Comparison of ENCODE assay signal across 14 mouse cellular contexts in the genomic region with DNA sequence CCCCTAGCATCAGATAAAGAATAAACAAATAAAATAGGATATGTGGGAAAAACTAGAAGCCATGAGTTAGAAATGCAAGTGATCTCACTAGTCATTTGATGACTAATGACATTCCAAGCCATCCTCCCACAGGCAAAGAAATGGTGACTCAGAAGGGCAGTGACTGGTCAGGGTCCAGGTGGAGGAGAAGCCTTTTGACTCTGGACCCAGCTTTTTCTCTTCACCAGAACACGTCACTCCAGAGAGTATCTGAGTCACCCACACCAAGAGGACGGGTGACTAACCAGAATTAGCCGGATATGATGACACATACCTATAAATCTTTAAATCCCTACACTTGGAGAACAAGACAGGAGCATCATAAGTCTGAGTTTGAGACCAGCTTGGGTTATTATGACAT. TPM values are rescaled to one million over a fixed set of nuclear protein-coding genes. Genes with fewer than 3 reads are reported as not detected.
DNase-seq lines count a peak whose midpoint lies in the region; ATAC-seq lines count a peak whose summit lies in the region.
"Had no signal": no experiment of that assay in that cellular context is flagged by ENCODE, and none has a peak within 500 bp of the region (broad histone marks: within the 10 kb centered on the region; RNA-seq: fewer than 3 reads in every experiment).

No protein-coding gene starts in this region.

- no peaks in the 10 kb centered on the region for H3K27me3 ChIP-seq in kidney, embryonic 16.5 days (ENCODE audit: insufficient read depth, low read length)
- no peaks in the 10 kb centered on the region for H3K27me3 ChIP-seq in midbrain, embryonic 11.5 days (ENCODE audit: control insufficient read depth, insufficient read depth, low read length)
- H3K27me3 ChIP-seq: heart, embryonic 15.5 days had no signal

- H3K27ac ChIP-seq in kidney, embryonic 16.5 days (ENCODE audit: low read length) = no peak overlapping the region
- H3K27ac ChIP-seq in midbrain, embryonic 11.5 days (ENCODE audit: low read depth, low read length) = no peak overlapping the region
- H3K27ac ChIP-seq: forebrain, embryonic 10.5 days; heart, embryonic 15.5 days had no signal

- H3K4me3 ChIP-seq in kidney, embryonic 16.5 days (ENCODE audit: low read length) = no peak overlapping the region
- no peak overlapping the region for H3K4me3 ChIP-seq in midbrain, embryonic 11.5 days (ENCODE audit: low read depth, low read length)
- H3K4me3 ChIP-seq: forebrain, embryonic 10.5 days; heart, embryonic 15.5 days had no signal

- ATAC-seq in kidney, embryonic 16.5 days (ENCODE audit: low FRiP score, low TSS enrichment) = 0 out of 2 replicates have a peak, but pooled peaks have one; percentile 23
- ATAC-seq in midbrain, embryonic 11.5 days (ENCODE audit: low FRiP score) = no peak
- ATAC-seq: midbrain, embryonic 16.5 days had no signal

- intact Hi-C loops in heart, postnatal 14 days (cut with DNase I) = no loop called here

- H3K9me3 ChIP-seq in kidney, embryonic 16.5 days (ENCODE audit: low read length) = peaks cover 8% of the 10 kb centered on the region
- H3K9me3 ChIP-seq in midbrain, embryonic 11.5 days (ENCODE audit: control insufficient read depth, low read length) = no peaks in the 10 kb centered on the region; the same call in 1 of the 2 replicates

- no peak overlapping the region for H3K9ac ChIP-seq in kidney, embryonic 16.5 days (replicated peaks; ENCODE audit: low read length)
- no peak overlapping the region for H3K9ac ChIP-seq in midbrain, embryonic 11.5 days (ENCODE audit: low read length)
- H3K9ac ChIP-seq: heart, embryonic 15.5 days had no signal

- H3K4me2 ChIP-seq in kidney, embryonic 16.5 days (replicated peaks; ENCODE audit: low read depth, low read length) = no peak overlapping the region
- no peak overlapping the region for H3K4me2 ChIP-seq in midbrain, embryonic 11.5 days
- H3K4me2 ChIP-seq: heart, embryonic 15.5 days; liver, embryonic 11.5 days had no signal

- WGBS in kidney, embryonic 16.5 days = 43% methylated on average over 3 of the region's 3 CpGs
- 93% methylated on average over 3 of the region's 3 CpGs for WGBS in midbrain, embryonic 11.5 days

- DNase-seq in urinary bladder, postnatal 25 days (ENCODE audit: low spot score) = peak; percentile 20
- no peak for DNase-seq in urinary bladder, adult 2 months (ENCODE audit: low spot score)
- DNase-seq in adrenal gland, postnatal 10 days = peak; percentile 49
- DNase-seq in heart, postnatal 4 days = no peak
- no peak for DNase-seq in midbrain, embryonic 11.5 days (ENCODE audit: low spot score, missing footprints)
- DNase-seq in heart, postnatal 14 days = no peak
- DNase-seq: cerebellum, adult 11 months; right cerebral cortex, adult 18-20 months; thymus, postnatal 14 days had no signal

- H3K36me3 ChIP-seq in kidney, embryonic 16.5 days (ENCODE audit: insufficient read depth, low read length) = peaks cover 66% of the 10 kb centered on the region
- H3K36me3 ChIP-seq in midbrain, embryonic 11.5 days (ENCODE audit: control insufficient read depth, insufficient read depth, low read length) = peaks cover 17% of the 10 kb centered on the region; the same call in 1 of the 2 replicates

- no peaks in the 10 kb centered on the region for H3K4me1 ChIP-seq in kidney, embryonic 16.5 days (ENCODE audit: insufficient read depth, low read length)
- no peaks in the 10 kb centered on the region for H3K4me1 ChIP-seq in midbrain, embryonic 11.5 days (ENCODE audit: control insufficient read depth, insufficient read depth, low read length)
- H3K4me1 ChIP-seq: forebrain, embryonic 10.5 days had no signal

RNA-seq across cellular contexts. Expression of a gene that starts 19.6 kb away (rescaled TPM):
- polyA plus RNA-seq in urinary bladder, adult 2 months (2012; rRNA removed) = 33.6 and 35.8 TPM in 2 replicates
- total RNA-seq in adrenal gland, postnatal 10 days (2021) = 10 to 100 TPM; 19.9 to 20.7 TPM
- polyA plus RNA-seq in kidney, embryonic 16.5 days (2015; fragmentation: Nextera tagmentation; extraction: Ambion mirVana) = 39.9 and 42.9 TPM in 2 replicates
- 10 to 100 TPM; 13.2 to 14.5 TPM for total RNA-seq in heart, postnatal 4 days (2021)
- 22.8 and 29.3 TPM in 2 replicates for polyA plus RNA-seq in midbrain, embryonic 11.5 days (2014; fragmentation: Nextera tagmentation; extraction: Ambion mirVana)
- total RNA-seq in heart, postnatal 14 days (2021) = 10 to 100 TPM in 1 of 2 experiments, 1 to 10 TPM in 1; 9.4 to 10.6 TPM

RNA-seq across cellular contexts. Expression of a gene that starts 43.7 kb away (rescaled TPM):
- polyA plus RNA-seq in urinary bladder, adult 2 months (2012; rRNA removed) = 41.2 and 42.3 TPM in 2 replicates
- total RNA-seq in adrenal gland, postnatal 10 days (2021) = 10 to 100 TPM; 15.8 to 16.7 TPM
- polyA plus RNA-seq in kidney, embryonic 16.5 days (2015; fragmentation: Nextera tagmentation; extraction: Ambion mirVana) = 39.5 and 40.7 TPM in 2 replicates
- total RNA-seq in heart, postnatal 4 days (2021) = 10 to 100 TPM; 55.5 to 58.6 TPM
- 18.6 and 21.0 TPM in 2 replicates for polyA plus RNA-seq in midbrain, embryonic 11.5 days (2014; fragmentation: Nextera tagmentation; extraction: Ambion mirVana)
- total RNA-seq in heart, postnatal 14 days (2021) = 10 to 100 TPM; 16.7 to 21.9 TPM

Comparison
In these comparisons a context has a peak if more than half of its experiments do, and no peak if none do; other contexts are left out.
1. DNase-seq: peak in urinary bladder, postnatal 25 days (single experiment) and adrenal gland, postnatal 10 days (single experiment); none in urinary bladder, adult 2 months (single experiment), heart, postnatal 4 days (single experiment), midbrain, embryonic 11.5 days (single experiment) and heart, postnatal 14 days (0 of 2).